Mouse (Mus musculus) liver, embryonic 15.5 days (tissue): ENCODE results near the gene Man1c1. TPM values are rescaled to one million over a fixed set of nuclear protein-coding genes. Genes with fewer than 3 reads are reported as not detected.
A peak's percentile ranks its signal among the peaks of the same experiment; 100 is the strongest.

Experiments
- ATAC-seq: fragments of 200-750 bp; cut with Nextera tagmentation; 2 replicates; pipeline ENCODE4 v1.8.0; 2017; ENCODE audit warnings: moderate number of reproducible peaks, mild to moderate bottlenecking, moderate library complexity; ENCODE audit not compliant: insufficient read depth
- H3K27ac ChIP-seq: fragments of 300-500 bp; sonication (generic); replicated peaks from 2 replicates; pipeline ENCODE4 v1.5.1; 2015; ENCODE audit warnings: mild to moderate bottlenecking, inconsistent platforms
- H3K27me3 ChIP-seq: fragments of 300-500 bp; sonication (generic); 2 replicates; pipeline ENCODE4 v1.6.1; 2015; ENCODE audit warnings: mild to moderate bottlenecking, inconsistent platforms
- H3K36me3 ChIP-seq: fragments of 300-500 bp; sonication (generic); replicated peaks from 2 replicates; pipeline ENCODE4 v1.6.1; 2015; ENCODE audit warnings: moderate library complexity, mild to moderate bottlenecking, inconsistent platforms
- H3K4me1 ChIP-seq: fragments of 300-500 bp; sonication (generic); replicated peaks from 2 replicates; pipeline ENCODE4 v1.6.1; 2015; ENCODE audit warnings: inconsistent platforms
- H3K4me2 ChIP-seq: fragments of 300-500 bp; sonication (generic); 2 replicates; pipeline ENCODE4 v1.6.1; 2015; ENCODE audit warnings: moderate library complexity, mild to moderate bottlenecking, inconsistent platforms
- H3K4me3 ChIP-seq: fragments of 300-500 bp; sonication (generic); replicated peaks from 2 replicates; pipeline ENCODE4 v1.5.1; 2015; ENCODE audit warnings: mild to moderate bottlenecking, inconsistent platforms
- H3K9ac ChIP-seq: fragments of 300-500 bp; sonication (generic); 2 replicates; pipeline ENCODE4 v1.6.1; 2015; ENCODE audit warnings: moderate library complexity, mild to moderate bottlenecking, inconsistent platforms
- H3K9me3 ChIP-seq: fragments of 300-500 bp; sonication (generic); replicated peaks from 2 replicates; pipeline ENCODE4 v1.6.1; 2016; ENCODE audit warnings: inconsistent platforms
- WGBS: fragments of 180-500 bp; shearing (Covaris S2); methylation state at CpG from one replicate; pipeline ENCODE4 v1.1.7; 2015; ENCODE audit warnings: mixed read lengths; ENCODE audit not compliant: insufficient replicate concordance; 5-methylcytosine and 5-hydroxymethylcytosine counted together
- polyA plus RNA-seq: library from polyadenylated mRNA; unstranded; fragments of >200 nt; fragmentation: Nextera tagmentation; extraction: Ambion mirVana; gene quantifications from 2 replicates; pipeline ENCODE4 v1.2.1, GENCODE M21; 2015

Man1c1 gene
- polyA plus RNA-seq, 1 experiment from 2014 or later = 1.4 TPM

DNA sequence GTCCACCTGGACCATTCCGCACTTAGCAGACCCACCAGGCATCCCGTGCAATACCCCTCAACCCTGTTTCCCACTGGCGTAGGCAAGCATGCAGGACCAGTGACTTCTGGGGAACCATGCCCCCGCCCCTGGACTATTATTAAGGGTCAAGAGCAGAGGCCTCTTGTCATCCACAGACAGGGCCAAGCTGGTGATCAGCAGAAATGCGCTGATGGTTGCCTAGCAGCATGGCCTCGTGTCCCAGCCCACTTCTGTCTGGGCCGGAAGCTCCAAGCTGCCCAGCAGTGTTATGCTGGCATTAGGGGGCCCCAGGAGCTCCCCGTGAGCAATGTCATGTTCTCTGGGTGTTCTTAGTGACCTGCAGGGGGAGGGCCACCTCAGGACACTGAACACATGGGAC lies 37.9 kb upstream of the Man1c1 start:
- no peak for ATAC-seq
- Histone ChIP-seq H3K4me1 (peaks cover 26% of the 10 kb centered on the region), H3K27ac (no peak overlapping the region), H3K9ac (no peak overlapping the region), H3K4me3 (no peak overlapping the region), H3K9me3 (no peaks in the 10 kb centered on the region), H3K27me3 (no peaks in the 10 kb centered on the region), H3K36me3 (peaks cover 51% of the 10 kb centered on the region), H3K4me2 (no peak overlapping the region)
- 85% methylated on average over 8 of the region's 8 CpGs for WGBS

DNA sequence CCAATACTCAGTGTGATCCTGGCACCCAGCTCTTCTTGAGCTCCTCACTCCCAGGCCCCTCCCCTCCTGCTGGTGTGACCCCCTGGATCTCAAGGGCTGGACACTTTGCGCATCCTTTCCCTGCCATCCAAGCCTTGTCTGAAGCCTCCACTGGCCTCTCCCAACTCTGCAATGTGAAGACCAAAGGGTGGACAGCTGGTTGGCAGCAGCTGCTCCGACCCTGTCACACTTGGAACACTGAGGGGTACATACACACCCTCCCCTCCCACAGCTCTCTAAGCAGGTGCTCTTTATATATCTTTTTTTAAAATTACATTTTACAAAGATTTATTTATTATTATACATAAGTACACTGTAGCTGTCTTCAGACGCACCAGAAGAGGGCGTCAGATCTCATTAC lies 36.1 kb upstream of the Man1c1 start:
- Histone ChIP-seq H3K4me1 (peaks cover 13% of the 10 kb centered on the region), H3K4me3 (no peak overlapping the region), H3K27ac (no peak overlapping the region), H3K4me2 (no peak overlapping the region), H3K9me3 (no peaks in the 10 kb centered on the region), H3K27me3 (no peaks in the 10 kb centered on the region), H3K9ac (no peak overlapping the region), H3K36me3 (peaks cover 33% of the 10 kb centered on the region)
- 86% methylated on average over 4 of the region's 4 CpGs for WGBS
- no peak for ATAC-seq

DNA sequence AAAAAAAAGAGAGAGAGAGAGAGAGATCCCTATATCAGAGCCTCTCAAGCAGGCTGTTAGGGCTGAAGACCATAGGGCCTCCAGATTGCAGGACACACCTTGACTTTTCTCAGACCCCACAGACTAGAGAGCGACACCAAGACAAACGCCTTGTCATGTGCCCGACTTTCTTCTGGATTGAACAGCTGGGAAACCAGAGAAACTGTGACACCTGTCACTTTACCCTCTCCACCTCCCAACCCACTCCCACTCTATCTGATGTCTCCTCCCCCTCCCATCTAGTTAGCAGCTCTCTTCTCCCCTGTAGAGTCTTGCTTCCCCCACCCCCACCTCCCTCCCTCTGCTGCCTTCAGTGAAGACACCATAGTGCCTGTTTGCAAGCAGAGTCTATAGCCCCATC lies 35.4 kb upstream of the Man1c1 start:
- no peak overlapping the region for H3K4me2 ChIP-seq
- ATAC-seq = no peak
- peaks cover 27% of the 10 kb centered on the region for H3K36me3 ChIP-seq
- peaks cover 20% of the 10 kb centered on the region for H3K4me1 ChIP-seq
- WGBS = 71% methylated on average over 3 of the region's 3 CpGs
- H3K27ac ChIP-seq = no peak overlapping the region
- H3K4me3 ChIP-seq = no peak overlapping the region
- H3K9ac ChIP-seq = no peak overlapping the region
- H3K27me3 ChIP-seq = no peaks in the 10 kb centered on the region
- no peaks in the 10 kb centered on the region for H3K9me3 ChIP-seq

DNA sequence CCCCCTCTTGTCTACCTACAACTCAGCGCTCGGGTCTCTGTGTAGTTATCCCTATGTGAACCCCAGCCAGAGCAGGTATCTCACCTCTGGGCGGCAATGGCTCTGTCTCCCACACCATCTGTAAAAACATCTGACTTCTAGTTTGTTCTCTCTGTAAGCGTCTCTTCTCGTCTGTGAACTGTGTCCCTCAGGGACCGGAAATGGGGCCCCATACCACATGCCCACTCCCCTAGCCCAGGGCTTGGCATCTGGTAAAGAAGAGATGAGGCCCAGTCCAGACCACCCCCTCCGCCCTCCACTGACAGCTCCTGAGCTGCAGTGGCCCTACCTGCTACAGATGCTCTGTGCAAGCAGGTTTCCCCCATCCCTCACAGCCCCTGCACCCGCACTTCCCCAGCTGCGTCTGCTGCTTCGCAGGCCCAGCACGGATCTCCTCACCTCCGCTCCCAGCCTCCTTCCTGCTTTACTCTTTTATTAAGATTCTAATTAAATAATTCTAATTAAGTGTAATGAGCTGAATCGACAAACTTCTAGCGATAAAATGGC lies 33.3 kb upstream of the Man1c1 start:
- Histone ChIP-seq H3K4me3 (no peak overlapping the region), H3K9me3 (no peaks in the 10 kb centered on the region), H3K4me1 (peaks cover 32% of the 10 kb centered on the region), H3K27me3 (0 out of 2 replicates have a peak, but pooled peaks cover 3% of the 10 kb centered on the region), H3K9ac (no peak overlapping the region), H3K4me2 (no peak overlapping the region), H3K36me3 (peaks cover 7% of the 10 kb centered on the region; the same call in 1 of the 2 replicates), H3K27ac (no peak overlapping the region)
- WGBS = 60% methylated on average over 14 of the region's 14 CpGs
- ATAC-seq = no peak

DNA sequence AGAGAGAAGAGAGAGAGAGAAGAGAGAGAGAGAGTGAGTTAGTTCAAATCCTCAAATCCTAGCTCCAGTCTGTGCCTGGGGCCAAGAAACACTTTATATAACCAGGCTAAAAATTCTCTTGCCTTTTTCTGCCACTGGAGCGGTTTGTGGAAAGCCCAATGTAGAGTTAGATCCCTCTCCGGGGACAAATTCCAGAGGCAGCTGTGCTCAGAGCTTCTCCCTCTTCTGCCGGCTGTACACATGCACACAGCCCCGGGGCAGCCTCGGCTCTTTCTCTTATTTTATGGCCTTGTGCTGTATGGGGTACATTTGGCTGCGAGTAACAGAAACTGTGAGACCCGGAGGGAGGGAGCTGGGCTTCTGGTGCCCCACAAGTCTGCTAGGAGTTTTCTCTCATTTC lies 32.1 kb upstream of the Man1c1 start:
- H3K27me3 ChIP-seq = peaks cover 3% of the 10 kb centered on the region; the same call in 1 of the 2 replicates
- H3K4me2 ChIP-seq = no peak overlapping the region
- H3K4me3 ChIP-seq = no peak overlapping the region
- no peaks in the 10 kb centered on the region for H3K9me3 ChIP-seq
- no peak overlapping the region for H3K27ac ChIP-seq
- no peak for ATAC-seq
- H3K36me3 ChIP-seq = no peaks in the 10 kb centered on the region
- H3K4me1 ChIP-seq = peaks cover 32% of the 10 kb centered on the region
- no peak overlapping the region for H3K9ac ChIP-seq
- 75% methylated on average over 7 of the region's 7 CpGs for WGBS

DNA sequence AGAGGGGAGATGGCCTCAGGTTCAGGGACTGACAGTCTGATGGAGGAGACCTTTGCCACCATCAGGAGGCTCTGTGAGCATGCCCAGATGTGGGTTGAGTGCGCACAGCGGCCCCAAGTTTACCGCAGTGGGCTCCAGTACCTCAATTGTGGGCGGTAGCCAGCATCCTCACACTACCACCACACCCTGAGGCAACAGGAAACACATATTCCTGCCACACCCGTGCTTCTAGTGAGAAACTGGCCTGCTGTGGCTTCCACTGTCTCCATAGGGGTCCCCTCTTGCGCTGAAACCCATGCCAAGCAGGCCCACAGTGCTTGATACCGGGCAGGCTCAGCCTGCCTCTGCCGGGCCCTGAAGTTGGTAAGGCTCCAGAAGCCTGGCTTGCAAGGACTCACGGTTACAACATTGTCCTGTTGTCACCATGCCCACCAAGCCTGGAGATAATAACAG lies 30.6 kb upstream of the Man1c1 start:
- Histone ChIP-seq H3K9me3 (no peaks in the 10 kb centered on the region), H3K9ac (peak overlapping the region; percentile 10; the same call in 1 of the 2 replicates), H3K4me2 (peak overlapping the region; percentile 63), H3K27me3 (peaks cover 3% of the 10 kb centered on the region; the same call in 1 of the 2 replicates), H3K4me1 (peaks cover 44% of the 10 kb centered on the region), H3K27ac (peak overlapping the region; percentile 60), H3K36me3 (no peaks in the 10 kb centered on the region), H3K4me3 (peak overlapping the region; percentile 39)
- peak; percentile 64 for ATAC-seq
- WGBS = 10% methylated on average over 9 of the region's 9 CpGs

DNA sequence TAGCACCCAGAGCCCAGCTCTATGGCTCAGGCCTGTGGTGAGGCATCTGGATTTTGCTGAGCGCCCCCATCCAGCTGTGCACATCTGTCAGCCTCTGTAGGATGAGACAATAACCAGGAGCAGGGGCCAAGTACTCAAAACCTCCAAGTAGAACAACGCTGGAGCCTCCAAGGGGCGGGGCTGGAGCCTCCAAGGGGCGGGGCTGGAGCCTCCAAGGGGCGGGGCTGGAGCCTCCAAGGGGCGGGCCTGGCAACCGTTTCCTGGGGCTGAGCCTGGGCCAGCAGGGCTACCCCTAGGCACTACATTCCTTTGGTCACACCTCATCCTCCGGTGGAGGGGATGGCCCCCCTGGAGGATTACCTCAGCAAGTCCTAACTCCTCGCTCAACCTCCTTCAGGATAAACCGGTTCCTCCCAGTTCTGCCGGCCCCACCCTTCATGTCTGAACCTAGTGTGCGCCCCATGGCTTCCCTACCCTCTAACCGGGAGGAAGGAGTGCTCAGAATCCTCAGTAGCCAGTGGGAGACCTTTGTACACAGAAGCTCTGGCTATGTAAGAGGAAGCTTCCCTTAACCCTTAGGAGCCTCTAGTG lies 30.0 kb upstream of the Man1c1 start:
- peaks cover 3% of the 10 kb centered on the region; the same call in 1 of the 2 replicates for H3K27me3 ChIP-seq
- peak overlapping the region; percentile 63 for H3K4me2 ChIP-seq
- WGBS = 3% methylated on average over 13 of the region's 13 CpGs
- peak overlapping the region; percentile 10; the same call in 1 of the 2 replicates for H3K9ac ChIP-seq
- H3K4me3 ChIP-seq = peak overlapping the region; percentile 39
- peak; percentile 68 for ATAC-seq
- no peaks in the 10 kb centered on the region for H3K36me3 ChIP-seq
- peaks cover 46% of the 10 kb centered on the region for H3K4me1 ChIP-seq
- peak overlapping the region; percentile 60 for H3K27ac ChIP-seq
- H3K9me3 ChIP-seq = no peaks in the 10 kb centered on the region

DNA sequence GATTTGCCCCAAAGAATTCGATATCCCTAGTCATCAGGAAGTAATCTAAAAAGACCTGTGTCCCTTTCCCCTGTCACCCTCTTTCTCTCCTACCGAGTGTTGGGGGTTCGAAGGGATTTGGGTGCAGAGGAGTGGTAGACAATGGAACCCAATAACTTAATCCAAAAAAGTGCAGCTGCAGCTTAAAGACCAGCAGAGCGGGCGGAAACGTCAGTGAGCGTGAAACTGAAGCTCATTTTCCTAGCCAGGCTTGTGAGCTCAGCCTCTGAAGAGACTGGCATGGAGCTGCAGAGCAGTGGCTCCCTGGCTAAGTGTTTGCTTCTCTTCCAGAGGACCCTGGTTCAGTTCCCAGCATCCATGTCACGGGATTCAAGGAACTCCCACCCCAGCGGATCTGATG lies 29.3 kb upstream of the Man1c1 start:
- H3K4me1 ChIP-seq = peaks cover 44% of the 10 kb centered on the region
- 60% methylated on average over 9 of the region's 9 CpGs for WGBS
- H3K36me3 ChIP-seq = no peaks in the 10 kb centered on the region
- no peak overlapping the region for H3K9ac ChIP-seq
- H3K27me3 ChIP-seq = peaks cover 3% of the 10 kb centered on the region; the same call in 1 of the 2 replicates
- H3K9me3 ChIP-seq = no peaks in the 10 kb centered on the region
- no peak for ATAC-seq
- no peak overlapping the region for H3K27ac ChIP-seq
- no peak overlapping the region for H3K4me3 ChIP-seq
- peak overlapping the region; percentile 63; the same call in 1 of the 2 replicates for H3K4me2 ChIP-seq

DNA sequence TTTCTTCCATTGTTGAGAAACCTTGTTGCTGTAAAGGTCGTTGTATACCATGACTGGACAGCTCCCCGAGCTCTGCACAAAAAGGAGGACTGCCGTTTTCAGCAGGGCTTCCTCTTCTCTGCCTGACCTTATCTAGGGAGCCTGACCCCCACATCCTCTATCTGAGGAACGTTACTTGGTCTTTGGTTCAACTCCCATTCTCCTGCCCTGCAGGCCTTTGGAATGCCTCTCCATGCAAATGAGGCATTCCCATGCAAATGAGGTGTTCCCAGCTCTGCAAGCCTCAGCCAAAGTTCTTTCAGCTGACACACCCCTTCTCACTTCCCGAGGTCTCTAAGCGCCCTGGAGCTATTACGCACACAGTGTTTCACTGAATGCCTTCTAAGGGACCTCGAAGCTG lies 26.0 kb upstream of the Man1c1 start:
- WGBS = 8% methylated on average over 8 of the region's 8 CpGs
- Histone ChIP-seq H3K27me3 (peaks cover 7% of the 10 kb centered on the region; the same call in 1 of the 2 replicates), H3K36me3 (no peaks in the 10 kb centered on the region), H3K27ac (peak overlapping the region; percentile 51), H3K9ac (no peak overlapping the region), H3K9me3 (no peaks in the 10 kb centered on the region), H3K4me1 (peaks cover 48% of the 10 kb centered on the region), H3K4me2 (no peak overlapping the region), H3K4me3 (no peak overlapping the region)
- no peak for ATAC-seq

DNA sequence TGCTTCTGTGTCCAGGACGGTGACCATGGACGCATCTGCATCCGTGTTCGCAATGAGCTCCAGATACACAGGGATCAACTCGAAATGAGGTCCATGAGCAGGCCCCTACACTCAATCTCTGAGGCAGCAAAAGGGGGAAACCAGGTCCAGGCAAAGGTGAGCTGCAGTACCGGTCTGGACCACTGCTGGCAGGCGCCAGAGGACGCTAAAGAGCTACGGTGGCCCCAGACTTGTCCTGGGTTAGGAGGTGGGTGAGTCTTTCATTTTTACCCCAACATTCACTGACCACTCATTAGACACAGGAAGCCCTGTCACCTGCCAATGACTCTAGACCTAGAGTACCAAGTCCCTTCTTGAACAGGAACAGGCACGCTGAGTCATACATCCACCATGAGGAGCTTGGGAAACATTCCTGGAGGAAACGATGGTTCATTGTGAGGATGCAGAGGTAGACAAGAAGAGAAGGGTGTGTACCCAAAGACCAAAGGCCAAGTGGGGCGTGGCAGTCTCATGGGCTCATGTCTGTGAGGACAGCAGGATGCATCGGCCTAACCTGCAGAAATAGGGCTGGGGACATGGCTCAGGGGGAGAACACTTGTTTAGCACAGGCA lies 21.8 kb upstream of the Man1c1 start:
- 64% methylated on average over 13 of the region's 13 CpGs for WGBS
- H3K9me3 ChIP-seq = no peaks in the 10 kb centered on the region
- H3K27ac ChIP-seq = no peak overlapping the region
- ATAC-seq = no peak
- no peak overlapping the region for H3K4me3 ChIP-seq
- 0 out of 2 replicates have a peak, but pooled peaks cover 4% of the 10 kb centered on the region for H3K27me3 ChIP-seq
- no peaks in the 10 kb centered on the region for H3K36me3 ChIP-seq
- no peak overlapping the region for H3K9ac ChIP-seq
- peaks cover 33% of the 10 kb centered on the region for H3K4me1 ChIP-seq
- H3K4me2 ChIP-seq = no peak overlapping the region

DNA sequence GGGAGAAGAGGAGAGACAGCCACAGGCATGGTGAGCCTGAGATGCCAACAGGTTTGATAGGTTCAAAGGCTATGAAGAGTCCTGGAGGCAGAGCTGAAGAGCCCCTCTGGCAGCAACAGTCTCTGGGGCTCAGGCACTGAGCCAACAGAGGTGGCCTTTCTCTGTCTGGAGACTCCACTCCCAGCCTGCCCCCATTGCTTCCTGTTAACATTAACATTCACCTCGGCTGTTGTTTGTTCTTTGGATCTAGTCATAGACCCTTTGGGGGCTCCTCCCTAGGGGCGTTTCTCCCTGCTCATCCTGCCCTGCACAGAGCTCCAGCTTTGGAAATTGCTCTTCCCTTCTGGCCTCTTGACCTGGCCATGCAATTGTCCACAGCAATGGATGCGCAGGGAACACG lies 20.9 kb upstream of the Man1c1 start:
- 49% methylated on average over 4 of the region's 4 CpGs for WGBS
- Histone ChIP-seq H3K36me3 (no peaks in the 10 kb centered on the region), H3K4me3 (no peak overlapping the region), H3K4me2 (no peak overlapping the region), H3K27me3 (0 out of 2 replicates have a peak, but pooled peaks cover 4% of the 10 kb centered on the region), H3K4me1 (peaks cover 33% of the 10 kb centered on the region), H3K27ac (no peak overlapping the region), H3K9ac (no peak overlapping the region), H3K9me3 (no peaks in the 10 kb centered on the region)
- ATAC-seq = no peak
